Mouse (Mus musculus) heart, embryonic 10.5 days (tissue): ENCODE results near the gene Ciita. TPM values are rescaled to one million over a fixed set of nuclear protein-coding genes. Genes with fewer than 3 reads are reported as not detected.

Experiments
- DNase-seq: peaks from one replicate; pipeline ENCODE4 v3.0.0-alpha.2; 2017; ENCODE audit warnings: low spot score
- H3K27ac ChIP-seq: fragments of 300-500 bp; sonication (generic); 2 replicates; pipeline ENCODE4 v1.5.1; 2016; ENCODE audit warnings: mild to moderate bottlenecking
- H3K27me3 ChIP-seq: fragments of 300-500 bp; sonication (generic); 2 replicates; pipeline ENCODE4 v1.6.1; 2016; ENCODE audit warnings: mild to moderate bottlenecking; ENCODE audit not compliant: poor library complexity, insufficient read depth, severe bottlenecking
- H3K36me3 ChIP-seq: fragments of 300-500 bp; sonication (generic); 2 replicates; pipeline ENCODE4 v1.6.1; 2016; ENCODE audit warnings: mild to moderate bottlenecking, moderate library complexity
- H3K4me1 ChIP-seq: fragments of 300-500 bp; sonication (generic); 2 replicates; pipeline ENCODE4 v1.6.1; 2016; ENCODE audit warnings: mild to moderate bottlenecking
- H3K4me3 ChIP-seq: fragments of 300-500 bp; sonication (generic); 2 replicates; pipeline ENCODE4 v1.5.1; 2016; ENCODE audit warnings: mild to moderate bottlenecking, moderate library complexity
- H3K9me3 ChIP-seq: fragments of 300-500 bp; sonication (generic); 2 replicates; pipeline ENCODE4 v1.6.1; 2016; ENCODE audit warnings: mild to moderate bottlenecking, moderate library complexity
- WGBS: fragments of 180-500 bp; shearing (Covaris S2); methylation state at CpG from one replicate; pipeline ENCODE4 v1.1.7; 2016; 5-methylcytosine and 5-hydroxymethylcytosine counted together
- polyA plus RNA-seq: library from polyadenylated mRNA; unstranded; fragments of >200 nt; fragmentation: Nextera tagmentation; extraction: Ambion mirVana; gene quantifications from 2 replicates; pipeline ENCODE4 v1.2.1, GENCODE M21; 2016

The Ciita gene
- polyA plus RNA-seq, 1 experiment from 2014 or later: 0.05 TPM

- Histone ChIP-seq H3K9me3 (no peaks in the 10 kb centered on the region), H3K4me1 (peaks cover 30% of the 10 kb centered on the region), H3K4me3 (no peak overlapping the region), H3K36me3 (peaks cover 3% of the 10 kb centered on the region; the same call in 1 of the 2 replicates), H3K27ac (no peak overlapping the region), H3K27me3 (no peaks in the 10 kb centered on the region)
- DNase-seq: no peak
- WGBS: 56% methylated on average over 3 of the region's 3 CpGs
Observed at GRCm38 (mm10) chr16:10546865-10547264, 67.0 kb downstream of the Ciita start.

- Histone ChIP-seq H3K36me3 (peaks cover 3% of the 10 kb centered on the region; the same call in 1 of the 2 replicates), H3K27ac (no peak overlapping the region), H3K9me3 (no peaks in the 10 kb centered on the region), H3K4me1 (peaks cover 26% of the 10 kb centered on the region), H3K27me3 (no peaks in the 10 kb centered on the region), H3K4me3 (no peak overlapping the region)
- WGBS: 65% methylated on average over 3 of the region's 3 CpGs
- DNase-seq: no peak
Observed at GRCm38 (mm10) chr16:10548938-10549337, 69.1 kb downstream of the Ciita start.

- WGBS: 77% methylated on average over 2 of the region's 2 CpGs
- H3K27ac ChIP-seq: no peak overlapping the region
- no peak overlapping the region for H3K4me3 ChIP-seq
Observed at GRCm38 (mm10) chr16:10549600-10549999, 69.7 kb downstream of the Ciita start.

GRCm38 (mm10) chr16:10551592-10551991, 71.7 kb downstream of the Ciita start:
- Histone ChIP-seq H3K9me3 (no peaks in the 10 kb centered on the region), H3K36me3 (peaks cover 3% of the 10 kb centered on the region; the same call in 1 of the 2 replicates), H3K4me1 (peaks cover 16% of the 10 kb centered on the region), H3K27ac (no peak overlapping the region), H3K4me3 (no peak overlapping the region), H3K27me3 (no peaks in the 10 kb centered on the region)
- DNase-seq: no peak
- 85% methylated on average over 4 of the region's 4 CpGs for WGBS

More at GRCm38 (mm10) chr16:10549600-10549999, 69.7 kb downstream of the Ciita start:
- no peak for DNase-seq
- Histone ChIP-seq H3K4me1 (peaks cover 26% of the 10 kb centered on the region), H3K27me3 (no peaks in the 10 kb centered on the region), H3K36me3 (peaks cover 3% of the 10 kb centered on the region; the same call in 1 of the 2 replicates), H3K9me3 (no peaks in the 10 kb centered on the region)

GRCm38 (mm10) chr16:10553858-10554257, 74.0 kb downstream of the Ciita start:
- WGBS: 76% methylated on average over 2 of the region's 2 CpGs
- Histone ChIP-seq H3K9me3 (no peaks in the 10 kb centered on the region), H3K36me3 (peaks cover 3% of the 10 kb centered on the region; the same call in 1 of the 2 replicates), H3K4me1 (peaks cover 21% of the 10 kb centered on the region), H3K27me3 (no peaks in the 10 kb centered on the region), H3K4me3 (no peak overlapping the region), H3K27ac (no peak overlapping the region)
- no peak for DNase-seq

- WGBS: 86% methylated on average over 8 of the region's 8 CpGs
- no peak for DNase-seq
- Histone ChIP-seq H3K4me1 (peaks cover 23% of the 10 kb centered on the region), H3K36me3 (peaks cover 16% of the 10 kb centered on the region; the same call in 1 of the 2 replicates), H3K27me3 (no peaks in the 10 kb centered on the region), H3K9me3 (no peaks in the 10 kb centered on the region), H3K27ac (no peak overlapping the region), H3K4me3 (no peak overlapping the region)
Observed at GRCm38 (mm10) chr16:10559991-10560390, 80.1 kb downstream of the Ciita start.

GRCm38 (mm10) chr16:10565278-10565885, 85.5 kb downstream of the Ciita start:
- 37% methylated on average over 4 of the region's 4 CpGs for WGBS
- peak; percentile 78 for DNase-seq
- Histone ChIP-seq H3K27me3 (no peaks in the 10 kb centered on the region), H3K4me3 (no peak overlapping the region), H3K36me3 (peaks cover 34% of the 10 kb centered on the region), H3K9me3 (no peaks in the 10 kb centered on the region), H3K4me1 (peaks cover 21% of the 10 kb centered on the region), H3K27ac (no peak overlapping the region)

- DNase-seq: no peak
- Histone ChIP-seq H3K27ac (no peak overlapping the region), H3K4me3 (no peak overlapping the region), H3K36me3 (peaks cover 42% of the 10 kb centered on the region), H3K27me3 (no peaks in the 10 kb centered on the region), H3K4me1 (peaks cover 11% of the 10 kb centered on the region), H3K9me3 (no peaks in the 10 kb centered on the region)
- WGBS: 87% methylated on average over 4 of the region's 4 CpGs
Observed at GRCm38 (mm10) chr16:10567153-10567552, 87.3 kb downstream of the Ciita start.

GRCm38 (mm10) chr16:10569809-10570395, 90.0 kb downstream of the Ciita start:
- no peak overlapping the region for H3K27ac ChIP-seq
- H3K4me3 ChIP-seq: no peak overlapping the region
- peaks cover 46% of the 10 kb centered on the region for H3K36me3 ChIP-seq
- no peak for DNase-seq
- peaks cover 10% of the 10 kb centered on the region for H3K4me1 ChIP-seq
- no peaks in the 10 kb centered on the region for H3K27me3 ChIP-seq
- H3K9me3 ChIP-seq: no peaks in the 10 kb centered on the region
- WGBS: 72% methylated on average over 5 of the region's 5 CpGs

GRCm38 (mm10) chr16:10570708-10571107, 90.8 kb downstream of the Ciita start:
- H3K9me3 ChIP-seq: no peaks in the 10 kb centered on the region
- peaks cover 47% of the 10 kb centered on the region for H3K36me3 ChIP-seq
- H3K27ac ChIP-seq: no peak overlapping the region
- 81% methylated on average over 1 of the region's 1 CpGs for WGBS
- no peak for DNase-seq
- no peaks in the 10 kb centered on the region for H3K27me3 ChIP-seq
- no peak overlapping the region for H3K4me3 ChIP-seq
- H3K4me1 ChIP-seq: peaks cover 5% of the 10 kb centered on the region

GRCm38 (mm10) chr16:10571820-10572219, 92.0 kb downstream of the Ciita start:
- no peaks in the 10 kb centered on the region for H3K4me1 ChIP-seq
- 61% methylated on average over 2 of the region's 2 CpGs for WGBS
- H3K27ac ChIP-seq: no peak overlapping the region
- H3K4me3 ChIP-seq: no peak overlapping the region
- H3K36me3 ChIP-seq: peaks cover 53% of the 10 kb centered on the region
- no peak for DNase-seq
- H3K27me3 ChIP-seq: no peaks in the 10 kb centered on the region
- no peaks in the 10 kb centered on the region for H3K9me3 ChIP-seq

- Histone ChIP-seq H3K9me3 (no peaks in the 10 kb centered on the region), H3K27ac (no peak overlapping the region), H3K4me3 (no peak overlapping the region), H3K27me3 (no peaks in the 10 kb centered on the region), H3K4me1 (no peaks in the 10 kb centered on the region), H3K36me3 (peaks cover 57% of the 10 kb centered on the region; the same call in 1 of the 2 replicates)
- WGBS: 77% methylated on average over 2 of the region's 2 CpGs
- DNase-seq: no peak
Observed at GRCm38 (mm10) chr16:10574936-10575335, 95.1 kb downstream of the Ciita start.

- H3K4me1 ChIP-seq: no peaks in the 10 kb centered on the region
- H3K4me3 ChIP-seq: no peak overlapping the region
- no peak overlapping the region for H3K27ac ChIP-seq
- DNase-seq: no peak
- H3K27me3 ChIP-seq: no peaks in the 10 kb centered on the region
- no peaks in the 10 kb centered on the region for H3K9me3 ChIP-seq
- H3K36me3 ChIP-seq: peaks cover 64% of the 10 kb centered on the region; the same call in 1 of the 2 replicates
- WGBS: 87% methylated on average over 4 of the region's 4 CpGs
Observed at GRCm38 (mm10) chr16:10575915-10576314, 96.1 kb downstream of the Ciita start.
